Mouse (Mus musculus) left cerebral cortex, adult 6 months (tissue): ENCODE measurements around the gene Abhd18. TPM values are rescaled to one million over a fixed set of nuclear protein-coding genes. Genes with fewer than 3 reads are reported as not detected.

ENCODE experiments used
- long read RNA-seq, 2 experiments: library from polyadenylated mRNA; unstranded; transcript quantifications; one replicate each; pipeline ENCODE4 v2.0.0; 2019 to 2020
- polyA plus RNA-seq: library from polyadenylated mRNA; unstranded; fragments of <200 nt; fragmentation: Nextera tagmentation; gene quantifications from 2 replicates; pipeline ENCODE4 v1.2.3, GENCODE M21; 2021

The Abhd18 gene
- 16.7 and 19.2 TPM in 2 replicates for polyA plus RNA-seq
- long read RNA-seq, experiment 1, full-length matches to known transcripts = 33 of 50 reads
- long read RNA-seq, experiment 1, partial matches to known transcripts = 10 of 50 reads
- long read RNA-seq, experiment 1, other reads (novel, unspliced or antisense) = 7 of 50 reads
- long read RNA-seq, experiment 2, partial matches to known transcripts = 3 of 7 reads
- long read RNA-seq, experiment 2, other reads (novel, unspliced or antisense) = 1 of 7 reads

GRCm38 (mm10) chr3:40846957-40847017, at the start of gene Abhd18:
Abhd18 (plus strand) TSS chr3:40846970.

GRCm38 (mm10) chr3:40799530-40800372, 47.0 kb upstream of the Abhd18 start, which contains the start of gene Plk4:
Plk4 (plus strand) TSS chr3:40800019.

GRCm38 (mm10) chr3:40846473-40846956, 255 bp upstream of the Abhd18 start, which contains the start of gene Mfsd8:
Mfsd8 (minus strand) TSS chr3:40846886.

DNA sequence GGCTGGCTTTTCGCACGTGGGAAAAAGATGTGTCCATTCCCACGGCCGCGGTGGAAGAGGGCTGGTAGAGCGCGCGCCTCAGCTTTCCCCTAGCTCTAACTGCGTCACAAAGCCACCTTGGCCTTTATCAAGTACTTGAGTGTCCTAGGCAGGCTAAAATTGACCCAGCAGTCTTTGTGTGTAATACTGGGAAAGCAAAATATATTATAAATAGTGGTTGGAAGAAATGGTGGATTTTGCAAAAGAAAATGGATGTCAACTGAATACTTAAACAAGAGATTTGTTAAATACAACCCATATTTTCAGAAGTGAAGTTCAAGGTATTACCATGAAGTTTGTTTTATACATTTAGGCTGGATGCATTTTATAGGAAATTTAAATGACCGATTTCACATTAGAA, 55.7 kb downstream of the Abhd18 start, which contains the start of gene 1700034I23Rik:
TSS of gene 1700034I23Rik (minus strand) at position 101 of the 400 bp plus-strand sequence.

GRCm38 (mm10) chr3:40949170-40949902, 102.6 kb downstream of the Abhd18 start, which contains the start of gene Larp1b:
Larp1b (plus strand) TSS chr3:40949828.

Other genes with a start within 250 kb of the Abhd18 start
- 0.10 TPM in 1 of 2 replicates, not detected in the other for gene Slc25a31, start 138.1 kb upstream of the Abhd18 start, polyA plus RNA-seq
- gene Hspa4l, start 102.5 kb upstream of the Abhd18 start, polyA plus RNA-seq = 58.4 and 69.2 TPM in 2 replicates
- gene Plk4, start 47.0 kb upstream of the Abhd18 start, polyA plus RNA-seq = 2.6 and 4.1 TPM in 2 replicates
- 11.8 and 13.5 TPM in 2 replicates for gene Mfsd8, start 84 bp upstream of the Abhd18 start, polyA plus RNA-seq
- not detected in 2 replicates for gene 1700034I23Rik, start 55.6 kb downstream of the Abhd18 start, polyA plus RNA-seq
- 4.3 and 6.1 TPM in 2 replicates for gene Larp1b, start 102.9 kb downstream of the Abhd18 start, polyA plus RNA-seq
- gene Pgrmc2, start 236.1 kb downstream of the Abhd18 start, polyA plus RNA-seq = 9.9 and 24.7 TPM in 2 replicates